Mouse (Mus musculus) intestine, embryonic 15.5 days (tissue): ENCODE measurements around the gene Arhgdib. TPM values are rescaled to one million over a fixed set of nuclear protein-coding genes. Genes with fewer than 3 reads are reported as not detected.
"Not testable (repeated sequence)": the region's sequence is repeated elsewhere in the genome, so short reads cannot be mapped to it uniquely, and the experiment has no call there.

ENCODE experiments used
- ATAC-seq: fragments of 200-750 bp; cut with Nextera tagmentation; 2 replicates; pipeline ENCODE4 v1.8.0; 2017; ENCODE audit warnings: moderate TSS enrichment, moderate library complexity
- H3K27ac ChIP-seq: fragments of 300-500 bp; sonication (generic); 2 replicates; pipeline ENCODE4 v1.5.1; 2015; ENCODE audit warnings: mild to moderate bottlenecking, inconsistent platforms
- H3K27me3 ChIP-seq: fragments of 300-500 bp; sonication (generic); replicated peaks from 2 replicates; pipeline ENCODE4 v1.6.1; 2015; ENCODE audit warnings: inconsistent platforms
- H3K36me3 ChIP-seq: fragments of 300-500 bp; sonication (generic); 2 replicates; pipeline ENCODE4 v1.6.1; 2015; ENCODE audit warnings: inconsistent platforms
- H3K4me1 ChIP-seq: fragments of 300-500 bp; sonication (generic); replicated peaks from 2 replicates; pipeline ENCODE4 v1.6.1; 2015; ENCODE audit warnings: inconsistent platforms
- H3K4me2 ChIP-seq: fragments of 300-500 bp; sonication (generic); replicated peaks from 2 replicates; pipeline ENCODE4 v1.6.1; 2015; ENCODE audit warnings: mild to moderate bottlenecking, inconsistent platforms
- H3K4me3 ChIP-seq: fragments of 300-500 bp; sonication (generic); replicated peaks from 2 replicates; pipeline ENCODE4 v1.5.1; 2015; ENCODE audit warnings: inconsistent platforms
- H3K9ac ChIP-seq: fragments of 300-500 bp; sonication (generic); 2 replicates; pipeline ENCODE4 v1.6.1; 2015; ENCODE audit warnings: inconsistent platforms
- H3K9me3 ChIP-seq: fragments of 300-500 bp; sonication (generic); 2 replicates; pipeline ENCODE4 v1.6.1; 2016; ENCODE audit warnings: inconsistent platforms
- WGBS: fragments of 180-500 bp; shearing (Covaris S2); methylation state at CpG from one replicate; pipeline ENCODE4 v1.1.7; 2015; 5-methylcytosine and 5-hydroxymethylcytosine counted together
- polyA plus RNA-seq: library from polyadenylated mRNA; unstranded; fragments of >200 nt; fragmentation: Nextera tagmentation; extraction: Ambion mirVana; gene quantifications from 2 replicates; pipeline ENCODE4 v1.2.1, GENCODE M21; 2015

Arhgdib gene
- polyA plus RNA-seq = 44.5 and 47.8 TPM in 2 replicates

GRCm38 (mm10) chr6:136941051-136942021, at the start of gene Arhgdib:
Gene Arhgdib, minus strand, starts transcription at chr6:136941899.
- Histone ChIP-seq H3K4me3 (no peak within 1 kb of the TSS), H3K27me3 (no peaks in the 10 kb centered on the region), H3K4me1 (peaks cover 18% of the 10 kb centered on the region), H3K4me2 (peak within 1 kb of the TSS; percentile 35; the same call in 1 of the 2 replicates), H3K36me3 (no peaks in the 10 kb centered on the region), H3K9ac (peak within 1 kb of the TSS; percentile 26; the same call in 1 of the 2 replicates), H3K9me3 (no peaks in the 10 kb centered on the region), H3K27ac (peak within 1 kb of the TSS; percentile 77)
- 26% methylated on average over 12 of the region's 12 CpGs for WGBS
- peak; percentile 65 for ATAC-seq

- 21% methylated on average over 8 of the region's 8 CpGs for WGBS
- H3K27ac ChIP-seq = no peak overlapping the region; the same call in 1 of the 2 replicates
- H3K4me3 ChIP-seq = no peak overlapping the region
- no peaks in the 10 kb centered on the region for H3K9me3 ChIP-seq
- no peak overlapping the region for H3K4me2 ChIP-seq
- no peak overlapping the region for H3K9ac ChIP-seq
- 0 out of 2 replicates have a peak, but pooled peaks cover 5% of the 10 kb centered on the region for H3K4me1 ChIP-seq
- ATAC-seq = peak; percentile 39; the same call in 1 of the 2 replicates
- H3K27me3 ChIP-seq = no peaks in the 10 kb centered on the region
- no peaks in the 10 kb centered on the region for H3K36me3 ChIP-seq
Measured at GRCm38 (mm10) chr6:136990557-136990956, 48.9 kb upstream of the Arhgdib start.

GRCm38 (mm10) chr6:136989824-136990497, 48.3 kb upstream of the Arhgdib start:
- no peak overlapping the region for H3K9ac ChIP-seq
- H3K4me1 ChIP-seq = 0 out of 2 replicates have a peak, but pooled peaks cover 5% of the 10 kb centered on the region
- no peaks in the 10 kb centered on the region for H3K9me3 ChIP-seq
- H3K36me3 ChIP-seq = no peaks in the 10 kb centered on the region
- peak overlapping the region; percentile 44 for H3K4me2 ChIP-seq
- H3K4me3 ChIP-seq = no peak overlapping the region
- ATAC-seq = peak; percentile 57
- 26% methylated on average over 11 of the region's 11 CpGs for WGBS
- no peaks in the 10 kb centered on the region for H3K27me3 ChIP-seq
- H3K27ac ChIP-seq = no peak overlapping the region

- Histone ChIP-seq H3K27me3 (no peaks in the 10 kb centered on the region), H3K36me3 (no peaks in the 10 kb centered on the region), H3K4me3 (no peak overlapping the region), H3K4me2 (no peak overlapping the region), H3K9ac (no peak overlapping the region), H3K27ac (no peak overlapping the region), H3K4me1 (0 out of 2 replicates have a peak, but pooled peaks cover 5% of the 10 kb centered on the region), H3K9me3 (no peaks in the 10 kb centered on the region)
- ATAC-seq = no peak
- 88% methylated on average over 7 of the region's 7 CpGs for WGBS
Measured at GRCm38 (mm10) chr6:136988536-136989060, 46.9 kb upstream of the Arhgdib start.

GRCm38 (mm10) chr6:136986718-136987117, 45.0 kb upstream of the Arhgdib start:
- no peak overlapping the region for H3K4me3 ChIP-seq
- H3K9me3 ChIP-seq = no peaks in the 10 kb centered on the region
- no peak overlapping the region for H3K9ac ChIP-seq
- no peak overlapping the region for H3K4me2 ChIP-seq
- no peaks in the 10 kb centered on the region for H3K27me3 ChIP-seq
- no peak for ATAC-seq
- H3K27ac ChIP-seq = no peak overlapping the region
- 0 out of 2 replicates have a peak, but pooled peaks cover 5% of the 10 kb centered on the region for H3K4me1 ChIP-seq
- H3K36me3 ChIP-seq = no peaks in the 10 kb centered on the region
- 57% methylated on average over 11 of the region's 11 CpGs for WGBS

GRCm38 (mm10) chr6:136986019-136986418, 44.3 kb upstream of the Arhgdib start:
- Histone ChIP-seq H3K9ac (no peak overlapping the region), H3K27me3 (no peaks in the 10 kb centered on the region), H3K4me1 (0 out of 2 replicates have a peak, but pooled peaks cover 5% of the 10 kb centered on the region), H3K4me3 (no peak overlapping the region), H3K27ac (no peak overlapping the region), H3K4me2 (peak overlapping the region; percentile 27), H3K9me3 (no peaks in the 10 kb centered on the region), H3K36me3 (no peaks in the 10 kb centered on the region)
- ATAC-seq = no peak
- 33% methylated on average over 13 of the region's 13 CpGs for WGBS

GRCm38 (mm10) chr6:136983201-136983600, 41.5 kb upstream of the Arhgdib start:
- Histone ChIP-seq H3K4me2 (no peak overlapping the region), H3K9me3 (no peaks in the 10 kb centered on the region), H3K4me3 (no peak overlapping the region), H3K27me3 (no peaks in the 10 kb centered on the region), H3K36me3 (no peaks in the 10 kb centered on the region), H3K4me1 (peaks cover 6% of the 10 kb centered on the region), H3K9ac (no peak overlapping the region), H3K27ac (no peak overlapping the region)
- no peak for ATAC-seq
- 69% methylated on average over 7 of the region's 7 CpGs for WGBS

- ATAC-seq = no peak
- Histone ChIP-seq H3K36me3 (no peaks in the 10 kb centered on the region), H3K4me2 (no peak overlapping the region), H3K4me3 (no peak overlapping the region), H3K9ac (no peak overlapping the region), H3K4me1 (peaks cover 6% of the 10 kb centered on the region), H3K9me3 (no peaks in the 10 kb centered on the region), H3K27ac (no peak overlapping the region), H3K27me3 (no peaks in the 10 kb centered on the region)
- WGBS = 74% methylated on average over 6 of the region's 6 CpGs
Measured at GRCm38 (mm10) chr6:136982581-136982980, 40.9 kb upstream of the Arhgdib start.

- WGBS = 25% methylated on average over 3 of the region's 3 CpGs
- Histone ChIP-seq H3K4me2 (peak overlapping the region; percentile 31; the same call in 1 of the 2 replicates), H3K4me3 (no peak overlapping the region), H3K9ac (no peak overlapping the region), H3K36me3 (no peaks in the 10 kb centered on the region), H3K27ac (peak overlapping the region; percentile 32; the same call in 1 of the 2 replicates), H3K27me3 (no peaks in the 10 kb centered on the region), H3K9me3 (no peaks in the 10 kb centered on the region), H3K4me1 (peaks cover 6% of the 10 kb centered on the region)
- ATAC-seq = peak; percentile 79
Measured at GRCm38 (mm10) chr6:136980331-136980746, 38.6 kb upstream of the Arhgdib start.

- 81% methylated on average over 23 of the region's 23 CpGs for WGBS
- H3K27me3 ChIP-seq = no peaks in the 10 kb centered on the region
Measured at GRCm38 (mm10) chr6:136979274-136980082, 37.8 kb upstream of the Arhgdib start.

GRCm38 (mm10) chr6:136968877-136969276, 27.2 kb upstream of the Arhgdib start:
- WGBS = 29% methylated on average over 4 of the region's 4 CpGs
- not testable (repeated sequence) for H3K27me3 ChIP-seq, H3K4me2 ChIP-seq, H3K9ac ChIP-seq, H3K4me1 ChIP-seq, H3K27ac ChIP-seq, H3K9me3 ChIP-seq, H3K4me3 ChIP-seq, H3K36me3 ChIP-seq
- ATAC-seq = peak; percentile 68; the same call in 1 of the 2 replicates

More at GRCm38 (mm10) chr6:136979274-136980082, 37.8 kb upstream of the Arhgdib start:
- Histone ChIP-seq H3K27ac (no peak overlapping the region), H3K4me1 (peaks cover 6% of the 10 kb centered on the region), H3K9me3 (no peaks in the 10 kb centered on the region), H3K36me3 (no peaks in the 10 kb centered on the region), H3K9ac (no peak overlapping the region), H3K4me3 (no peak overlapping the region), H3K4me2 (no peak overlapping the region)
- no peak for ATAC-seq
